Mouse (Mus musculus): Measurements from ENCODE around the gene Rac1. TPM values are rescaled to one million over a fixed set of nuclear protein-coding genes. Genes with fewer than 3 reads are reported as not detected.

The Rac1 gene
- polyA plus RNA-seq, 1 experiment, result 245 TPM

DNA sequence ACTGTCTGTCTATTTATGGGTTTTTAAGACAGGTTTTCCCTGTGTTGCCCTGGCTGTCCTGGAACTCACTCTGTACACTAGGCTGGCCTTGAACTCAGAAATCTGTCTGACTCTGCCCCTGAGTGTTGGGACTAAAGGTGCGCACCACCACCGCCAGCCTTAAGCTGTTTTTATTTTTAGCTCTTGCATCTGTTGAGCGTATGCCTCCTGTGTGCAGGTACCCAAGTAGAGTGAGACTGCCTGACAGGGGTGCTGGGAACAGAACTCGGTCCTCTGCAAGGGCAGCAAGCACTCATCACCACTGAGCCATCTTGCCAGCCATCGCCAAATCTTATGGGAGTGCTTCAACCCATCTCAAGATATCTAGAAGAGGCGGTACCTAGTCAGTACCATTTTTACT is 51.8 kb downstream of the Rac1 start:
- no peaks in the 10 kb centered on the region for H3K27me3 ChIP-seq (ENCODE audit: control insufficient read depth, insufficient read depth, insufficient read length)
- H3K4me2 ChIP-seq (ENCODE audit: low read depth), result peak overlapping the region; percentile 60
- H3K36me3 ChIP-seq (ENCODE audit: control insufficient read depth, insufficient read depth), result no peaks in the 10 kb centered on the region
- no peak overlapping the region for H3K4me3 ChIP-seq
- no peaks in the 10 kb centered on the region for H3K79me2 ChIP-seq (ENCODE audit: control insufficient read depth, insufficient read depth)
- no peak overlapping the region for H3ac ChIP-seq (ENCODE audit: control insufficient read depth, insufficient read length)
- TF ChIP-seq SRF (IDR thresholded peaks at IDR 0.05; ENCODE audit: control insufficient read depth, insufficient read length, low read depth), result no peak
- no peak for TF ChIP-seq TCF3 (IDR thresholded peaks at IDR 0.05; ENCODE audit: insufficient read length, low read depth)
- TF ChIP-seq POLR2A (IDR thresholded peaks at IDR 0.05; ENCODE audit: insufficient read length, low read depth), result no peak
- TF ChIP-seq CEBPB (IDR thresholded peaks at IDR 0.05; ENCODE audit: insufficient read depth, poor library complexity, severe bottlenecking), result no peak
- no peak for TF ChIP-seq MYOG (IDR thresholded peaks at IDR 0.05; ENCODE audit: control insufficient read depth in 1 of 3, insufficient read depth in 1 of 3, insufficient read length in 2 of 3, low read depth in 2 of 3)
- no peak for TF ChIP-seq REST (IDR thresholded peaks at IDR 0.05; ENCODE audit: insufficient read depth, insufficient read length)
- TF ChIP-seq E2F4 (IDR thresholded peaks at IDR 0.05; ENCODE audit: insufficient read depth), result no peak
- TF ChIP-seq MAX (IDR thresholded peaks at IDR 0.05; ENCODE audit: low read depth), result no peak
- TF ChIP-seq USF1 (IDR thresholded peaks at IDR 0.05; ENCODE audit: low read depth), result no peak
- no peak for TF ChIP-seq TCF12 (IDR thresholded peaks at IDR 0.05; ENCODE audit: insufficient read depth, poor library complexity, severe bottlenecking)
- TF ChIP-seq MYOD1 (IDR thresholded peaks at IDR 0.05; ENCODE audit: control insufficient read depth in 1 of 3, insufficient read length in 2 of 3, low read depth in 2 of 3), result no peak
- TF ChIP-seq POLR2AphosphoS2 (IDR thresholded peaks at IDR 0.05; ENCODE audit: insufficient read length, low read depth), result no peak

DNA sequence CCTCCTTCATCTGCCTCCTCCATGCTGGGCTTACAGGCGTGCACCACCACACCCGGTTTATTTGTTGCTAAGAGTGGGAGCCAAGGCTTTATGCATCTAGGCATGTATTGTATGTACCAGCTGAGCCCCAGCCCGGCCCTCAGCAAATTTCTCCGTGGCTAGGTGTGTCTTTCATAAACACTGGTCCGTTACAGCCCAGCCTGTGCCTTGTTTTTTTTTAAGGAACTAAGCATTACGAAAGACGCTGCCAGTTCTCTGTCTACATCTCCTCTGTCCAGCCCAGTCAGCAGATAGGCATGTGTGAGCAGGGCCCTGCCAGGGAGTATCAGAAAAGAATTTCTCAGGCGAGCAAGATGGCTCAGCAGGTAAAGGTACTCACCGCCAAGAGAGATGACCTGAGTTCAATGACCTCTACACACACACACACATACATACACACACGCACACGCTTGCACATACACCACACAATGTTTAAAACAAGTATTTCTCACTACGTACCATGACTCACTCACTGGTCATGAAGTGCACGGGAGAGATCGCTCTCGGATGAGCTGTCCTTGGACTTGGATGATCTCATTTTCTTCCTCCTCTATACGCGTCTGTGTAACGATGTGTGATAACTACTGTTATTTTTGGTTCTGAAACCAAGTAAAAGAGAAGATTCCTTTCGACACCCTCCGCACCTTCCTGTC is 52.5 kb downstream of the Rac1 start:
- peak overlapping the region; percentile 60 for H3K4me2 ChIP-seq (ENCODE audit: low read depth)
- TF ChIP-seq CEBPB (IDR thresholded peaks at IDR 0.05; ENCODE audit: insufficient read depth, poor library complexity, severe bottlenecking), result no peak
- TF ChIP-seq POLR2AphosphoS2 (IDR thresholded peaks at IDR 0.05; ENCODE audit: insufficient read length, low read depth), result no peak
- TF ChIP-seq SRF (IDR thresholded peaks at IDR 0.05; ENCODE audit: control insufficient read depth, insufficient read length, low read depth), result no peak
- TF ChIP-seq POLR2A (IDR thresholded peaks at IDR 0.05; ENCODE audit: insufficient read length, low read depth), result no peak
- no peak for TF ChIP-seq MAX (IDR thresholded peaks at IDR 0.05; ENCODE audit: low read depth)
- no peak for TF ChIP-seq REST (IDR thresholded peaks at IDR 0.05; ENCODE audit: insufficient read depth, insufficient read length)
- no peak for TF ChIP-seq E2F4 (IDR thresholded peaks at IDR 0.05; ENCODE audit: insufficient read depth)
- no peak for TF ChIP-seq TCF12 (IDR thresholded peaks at IDR 0.05; ENCODE audit: insufficient read depth, poor library complexity, severe bottlenecking)
- TF ChIP-seq MYOG (IDR thresholded peaks at IDR 0.05; ENCODE audit: control insufficient read depth in 1 of 3, insufficient read depth in 1 of 3, insufficient read length in 2 of 3, low read depth in 2 of 3), result no peak
- no peak for TF ChIP-seq TCF3 (IDR thresholded peaks at IDR 0.05; ENCODE audit: insufficient read length, low read depth)
- TF ChIP-seq MYOD1 (IDR thresholded peaks at IDR 0.05; ENCODE audit: control insufficient read depth in 1 of 3, insufficient read length in 2 of 3, low read depth in 2 of 3), result no peak
- no peak for TF ChIP-seq USF1 (IDR thresholded peaks at IDR 0.05; ENCODE audit: low read depth)
- H3K79me2 ChIP-seq (ENCODE audit: control insufficient read depth, insufficient read depth), result no peaks in the 10 kb centered on the region
- no peaks in the 10 kb centered on the region for H3K27me3 ChIP-seq (ENCODE audit: control insufficient read depth, insufficient read depth, insufficient read length)
- no peak overlapping the region for H3K4me3 ChIP-seq
- H3ac ChIP-seq (ENCODE audit: control insufficient read depth, insufficient read length), result no peak overlapping the region
- no peaks in the 10 kb centered on the region for H3K36me3 ChIP-seq (ENCODE audit: control insufficient read depth, insufficient read depth)

DNA sequence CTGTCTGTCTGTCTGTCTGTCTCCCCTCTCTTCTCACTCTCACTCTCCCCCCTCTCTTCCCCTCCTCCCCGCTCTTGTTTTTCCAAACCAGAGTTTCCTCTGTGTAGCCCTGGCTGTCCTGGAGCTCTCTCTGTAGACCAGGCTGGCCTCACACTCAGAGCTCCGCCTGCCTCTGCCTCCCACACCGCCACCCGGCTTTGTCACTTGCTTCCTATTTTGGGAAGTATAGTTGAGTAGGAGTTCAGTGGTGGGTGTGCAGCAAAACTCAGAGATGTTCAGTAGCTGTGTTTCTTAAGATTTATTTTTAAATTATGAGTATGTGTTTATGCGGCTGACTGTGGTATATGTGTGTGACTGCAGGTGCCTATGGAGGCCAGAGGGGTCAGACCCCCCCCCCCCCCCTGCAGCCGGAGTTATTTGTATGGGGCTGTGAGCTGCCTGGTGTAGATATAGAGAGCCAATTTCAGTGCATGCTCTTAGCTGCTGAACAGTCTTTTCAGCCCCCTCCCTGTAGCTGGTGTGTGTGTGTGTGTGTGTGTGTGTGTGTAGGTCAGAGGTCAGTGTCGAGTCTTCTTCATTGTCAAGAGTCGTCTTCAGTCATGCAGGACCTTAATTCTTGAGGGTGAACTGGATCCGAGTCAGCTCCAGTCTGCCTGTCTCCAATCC is 55.8 kb downstream of the Rac1 start:
- H3K79me2 ChIP-seq (ENCODE audit: control insufficient read depth, insufficient read depth), result no peaks in the 10 kb centered on the region
- no peaks in the 10 kb centered on the region for H3K27me3 ChIP-seq (ENCODE audit: control insufficient read depth, insufficient read depth, insufficient read length)
- H3K4me3 ChIP-seq, result no peak overlapping the region
- H3K4me2 ChIP-seq (ENCODE audit: low read depth), result no peak overlapping the region
- TF ChIP-seq SRF (IDR thresholded peaks at IDR 0.05; ENCODE audit: control insufficient read depth, insufficient read length, low read depth) (no peak), REST (IDR thresholded peaks at IDR 0.05; ENCODE audit: insufficient read depth, insufficient read length) (no peak), POLR2AphosphoS2 (IDR thresholded peaks at IDR 0.05; ENCODE audit: insufficient read length, low read depth) (no peak), USF1 (IDR thresholded peaks at IDR 0.05; ENCODE audit: low read depth) (no peak), MAX (IDR thresholded peaks at IDR 0.05; ENCODE audit: low read depth) (no peak), E2F4 (IDR thresholded peaks at IDR 0.05; ENCODE audit: insufficient read depth) (no peak), TCF12 (IDR thresholded peaks at IDR 0.05; ENCODE audit: insufficient read depth, poor library complexity, severe bottlenecking) (no peak), TCF3 (IDR thresholded peaks at IDR 0.05; ENCODE audit: insufficient read length, low read depth) (no peak), POLR2A (IDR thresholded peaks at IDR 0.05; ENCODE audit: insufficient read length, low read depth) (no peak), MYOD1 (IDR thresholded peaks at IDR 0.05; ENCODE audit: control insufficient read depth in 1 of 3, insufficient read length in 2 of 3, low read depth in 2 of 3) (no peak), MYOG (IDR thresholded peaks at IDR 0.05; ENCODE audit: control insufficient read depth in 1 of 3, insufficient read depth in 1 of 3, insufficient read length in 2 of 3, low read depth in 2 of 3) (no peak), CEBPB (IDR thresholded peaks at IDR 0.05; ENCODE audit: insufficient read depth, poor library complexity, severe bottlenecking) (no peak)
- H3K36me3 ChIP-seq (ENCODE audit: control insufficient read depth, insufficient read depth), result no peaks in the 10 kb centered on the region
- no peak overlapping the region for H3ac ChIP-seq (ENCODE audit: control insufficient read depth, insufficient read length)

DNA sequence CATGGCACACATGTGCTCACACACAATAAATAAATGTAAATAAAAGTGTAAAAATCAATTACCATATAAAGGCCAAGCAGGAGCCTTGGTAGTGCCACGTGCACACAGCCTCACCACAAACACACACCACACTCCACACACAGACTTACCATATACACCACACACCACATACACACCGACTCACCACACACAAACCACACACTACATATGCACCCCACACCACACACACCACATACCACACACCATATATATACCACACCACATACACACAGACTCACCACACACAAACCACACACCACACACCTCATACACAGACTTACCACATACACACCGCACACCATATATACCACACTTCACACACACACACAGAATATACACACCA is 56.7 kb downstream of the Rac1 start:
- Histone ChIP-seq H3K36me3 (ENCODE audit: control insufficient read depth, insufficient read depth) (no peaks in the 10 kb centered on the region), H3ac (ENCODE audit: control insufficient read depth, insufficient read length) (no peak overlapping the region), H3K4me2 (ENCODE audit: low read depth) (no peak overlapping the region)

More for the DNA sequence above, 56.7 kb downstream of the Rac1 start:
- Histone ChIP-seq H3K79me2 (ENCODE audit: control insufficient read depth, insufficient read depth) (no peaks in the 10 kb centered on the region), H3K4me3 (no peak overlapping the region), H3K27me3 (ENCODE audit: control insufficient read depth, insufficient read depth, insufficient read length) (no peaks in the 10 kb centered on the region)
- no peak for TF ChIP-seq E2F4 (IDR thresholded peaks at IDR 0.05; ENCODE audit: insufficient read depth)
- TF ChIP-seq TCF3 (IDR thresholded peaks at IDR 0.05; ENCODE audit: insufficient read length, low read depth), result no peak
- no peak for TF ChIP-seq REST (IDR thresholded peaks at IDR 0.05; ENCODE audit: insufficient read depth, insufficient read length)
- TF ChIP-seq TCF12 (IDR thresholded peaks at IDR 0.05; ENCODE audit: insufficient read depth, poor library complexity, severe bottlenecking), result no peak
- no peak for TF ChIP-seq USF1 (IDR thresholded peaks at IDR 0.05; ENCODE audit: low read depth)
- no peak for TF ChIP-seq SRF (IDR thresholded peaks at IDR 0.05; ENCODE audit: control insufficient read depth, insufficient read length, low read depth)
- no peak for TF ChIP-seq POLR2A (IDR thresholded peaks at IDR 0.05; ENCODE audit: insufficient read length, low read depth)
- TF ChIP-seq POLR2AphosphoS2 (IDR thresholded peaks at IDR 0.05; ENCODE audit: insufficient read length, low read depth), result no peak
- no peak for TF ChIP-seq MYOG (IDR thresholded peaks at IDR 0.05; ENCODE audit: control insufficient read depth in 1 of 3, insufficient read depth in 1 of 3, insufficient read length in 2 of 3, low read depth in 2 of 3)
- no peak for TF ChIP-seq MAX (IDR thresholded peaks at IDR 0.05; ENCODE audit: low read depth)
- TF ChIP-seq MYOD1 (IDR thresholded peaks at IDR 0.05; ENCODE audit: control insufficient read depth in 1 of 3, insufficient read length in 2 of 3, low read depth in 2 of 3), result no peak
- no peak for TF ChIP-seq CEBPB (IDR thresholded peaks at IDR 0.05; ENCODE audit: insufficient read depth, poor library complexity, severe bottlenecking)
